Mouse (Mus musculus): ENCODE measurements around the gene Zfp655.
"Not testable (repeated sequence)": the region's sequence is repeated elsewhere in the genome, so short reads cannot be mapped to it uniquely, and the experiment has no call there.

The Zfp655 gene

DNA sequence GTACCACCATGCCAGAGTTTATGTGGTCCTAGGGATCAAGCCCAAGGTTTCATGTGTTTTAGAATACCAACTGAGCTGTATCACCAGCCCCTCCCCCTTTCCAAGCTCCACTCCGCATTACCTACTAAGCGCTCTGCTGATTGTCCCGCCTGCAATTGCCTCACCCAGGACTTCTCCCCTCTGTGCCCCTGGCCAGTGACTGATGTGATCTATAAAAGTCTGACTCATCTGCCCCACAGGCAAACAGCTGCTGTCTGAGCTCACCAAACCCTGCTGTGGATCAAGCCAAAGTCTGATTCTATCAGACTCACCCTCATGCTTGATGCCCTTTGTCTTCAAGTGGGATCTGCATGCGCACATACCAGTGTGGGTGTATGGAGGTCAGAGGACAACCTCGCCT lies 8.7 kb upstream of the Zfp655 start:
- no peak for DNase-seq (ENCODE audit: low read depth)

DNA sequence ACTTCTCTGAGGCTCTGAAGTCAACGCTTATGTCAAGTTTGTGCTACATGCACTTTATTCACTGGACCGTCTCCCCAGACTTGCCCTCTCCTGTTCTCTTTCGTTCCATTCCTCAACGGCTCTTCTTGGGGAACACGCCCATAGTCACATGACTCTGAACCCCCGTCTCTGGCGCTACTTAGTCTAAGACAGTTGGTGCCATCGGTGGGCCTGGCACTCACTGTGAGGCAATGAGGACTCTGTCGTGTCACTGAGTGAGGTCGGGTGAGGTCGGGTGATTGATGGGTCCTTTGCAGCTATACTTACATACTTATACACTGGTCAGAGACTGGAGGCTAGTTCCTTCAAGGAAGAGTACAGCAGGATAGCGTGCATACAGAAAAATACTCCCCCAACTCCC lies 8.1 kb upstream of the Zfp655 start:
- no peak for DNase-seq (ENCODE audit: low read depth)

DNA sequence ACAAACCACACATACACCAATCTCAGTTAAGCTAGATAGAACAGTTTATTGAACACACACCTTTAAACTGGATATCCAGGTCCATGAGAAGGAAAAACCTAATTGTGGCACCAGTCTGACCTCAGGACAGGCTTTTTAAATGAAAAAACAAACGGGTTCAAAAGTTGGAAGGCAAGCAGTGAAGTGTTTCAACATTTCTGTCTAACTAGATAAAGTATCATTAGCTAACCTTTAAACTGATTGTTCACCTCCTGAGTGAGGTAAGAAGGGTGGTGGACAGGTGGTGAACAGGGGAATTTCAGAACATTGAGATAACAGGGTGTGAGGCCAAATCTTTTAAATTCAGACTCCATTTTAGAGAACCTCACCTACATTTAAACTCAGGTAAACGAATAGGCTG lies 5.1 kb upstream of the Zfp655 start:
- no peak for DNase-seq (ENCODE audit: low read depth)

DNA sequence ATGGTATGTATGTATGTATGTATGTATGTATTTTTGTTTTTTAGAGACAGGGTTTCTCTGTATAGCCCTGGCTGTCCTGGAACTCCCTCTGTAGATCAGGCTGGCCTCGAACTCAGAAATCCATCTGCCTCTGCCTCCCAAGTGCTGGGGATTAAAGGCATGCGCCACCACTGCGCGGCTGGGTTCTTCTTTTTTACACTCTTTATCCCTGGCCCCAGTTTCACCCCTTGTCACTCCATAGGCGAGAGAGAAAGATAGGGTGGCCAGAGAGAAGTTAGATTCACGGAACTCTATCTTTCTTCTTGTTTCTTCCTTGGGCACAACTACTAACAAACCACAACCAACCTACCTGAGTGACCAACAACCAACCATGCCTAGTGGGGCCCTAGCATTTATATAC lies 2.2 kb upstream of the Zfp655 start:
- not testable (repeated sequence) for DNase-seq (ENCODE audit: low read depth)

DNA sequence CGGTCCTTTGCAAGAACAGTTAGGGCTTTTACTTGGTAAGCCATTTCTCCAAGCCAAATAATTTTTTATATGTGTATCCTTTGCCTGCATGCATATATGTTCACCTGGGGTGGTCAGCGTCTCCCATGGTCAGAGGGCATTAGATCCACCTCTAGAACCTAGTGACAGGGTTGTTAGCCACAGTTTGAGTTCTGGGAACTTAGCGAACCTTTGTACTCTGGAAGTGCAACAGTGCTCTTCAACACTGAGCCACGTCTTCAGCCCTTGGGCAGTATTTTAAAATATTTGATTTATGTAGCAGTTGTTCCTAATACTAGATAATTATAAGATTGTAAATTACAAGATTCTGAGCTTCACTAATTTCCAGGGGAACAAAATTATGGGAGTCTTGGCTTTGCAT lies 874 bp upstream of the Zfp655 start:
- DNase-seq (ENCODE audit: low read depth) = no peak

DNA sequence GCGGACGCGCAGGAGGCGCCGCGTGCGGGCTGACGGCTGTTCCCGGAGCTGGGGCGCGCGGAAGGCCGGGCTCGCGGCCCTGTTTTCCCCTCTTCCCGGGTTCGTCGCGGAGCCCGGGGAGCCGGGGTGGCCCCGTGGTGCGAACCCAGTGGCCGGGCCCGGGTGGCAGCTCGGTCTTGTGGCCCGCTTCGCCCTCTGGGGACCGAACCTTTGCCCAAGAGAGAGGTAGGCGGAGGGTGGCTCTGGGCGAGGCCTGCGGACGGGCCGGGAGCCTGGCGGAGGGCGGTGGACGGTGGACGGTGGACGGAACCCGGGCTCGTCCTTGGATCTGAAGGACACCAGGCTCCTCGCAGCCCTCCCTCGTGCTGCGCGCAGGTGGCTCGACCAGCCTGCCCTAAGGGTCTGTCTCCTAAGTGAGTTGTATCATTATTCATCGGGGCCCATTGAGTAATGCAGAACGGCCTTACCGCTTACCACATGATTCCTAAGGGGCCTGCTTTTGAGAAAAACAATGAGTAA lies 437 bp downstream of the Zfp655 start:
- DNase-seq (ENCODE audit: low read depth) = no peak

DNA sequence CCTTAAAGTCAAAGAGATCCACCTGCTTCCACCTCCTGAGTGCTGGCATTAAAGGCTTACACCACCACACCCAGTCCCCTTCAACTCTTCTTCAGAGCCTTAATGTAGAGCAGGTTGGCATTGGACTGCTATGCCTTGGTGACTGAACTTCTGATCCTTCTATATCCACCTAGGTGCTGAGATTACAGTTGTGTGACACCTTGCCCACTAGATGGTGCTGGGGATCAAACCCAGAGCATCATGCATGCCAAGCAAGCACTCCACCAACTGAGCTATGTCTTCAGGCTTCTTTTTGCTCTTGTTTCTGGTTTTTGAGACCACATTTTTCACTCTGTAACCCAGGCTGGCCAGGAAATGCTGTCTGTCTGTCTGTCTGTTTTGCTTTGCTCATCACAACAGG lies 3.1 kb downstream of the Zfp655 start:
- peak; percentile 64 for DNase-seq (ENCODE audit: low read depth)

DNA sequence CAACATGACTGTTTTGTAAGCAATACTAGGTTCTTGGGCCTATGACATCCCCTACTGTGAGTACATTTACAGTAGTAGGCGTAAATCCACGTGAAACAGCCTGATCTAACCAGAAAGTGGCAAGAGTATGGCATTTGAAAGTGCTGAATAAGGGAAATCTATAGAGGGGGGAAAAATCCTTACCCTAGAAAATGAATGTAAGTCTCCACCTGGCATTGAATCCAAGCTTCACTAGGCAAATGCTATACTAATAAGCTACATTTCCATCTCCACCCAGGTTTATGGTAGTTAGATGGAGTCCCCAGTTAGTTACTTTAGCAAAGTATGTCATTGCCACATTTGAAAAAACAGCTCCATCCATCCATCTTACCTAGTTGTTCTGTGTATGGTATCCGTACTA lies 18.0 kb downstream of the Zfp655 start:
- DNase-seq (ENCODE audit: low read depth) = no peak

DNA sequence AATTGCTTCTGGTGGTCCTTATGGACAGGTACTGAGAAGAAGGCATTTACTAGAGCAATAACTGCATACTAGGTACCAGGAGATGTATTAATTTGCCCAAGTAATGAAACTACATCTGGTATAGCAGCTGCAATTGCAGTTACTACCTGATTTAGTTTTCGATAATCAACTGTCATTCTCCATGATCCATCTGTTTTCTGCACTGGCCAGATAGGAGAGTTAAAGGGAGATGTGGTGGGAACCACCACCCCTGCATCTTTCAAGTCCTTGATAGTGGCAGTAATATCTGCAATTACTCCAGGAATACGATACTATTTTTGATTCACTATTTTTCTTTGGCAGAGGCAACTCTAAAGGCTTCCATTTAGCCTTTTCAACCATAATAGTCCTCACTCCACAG lies 42.1 kb downstream of the Zfp655 start:
- not testable (repeated sequence) for DNase-seq (ENCODE audit: low read depth)

DNA sequence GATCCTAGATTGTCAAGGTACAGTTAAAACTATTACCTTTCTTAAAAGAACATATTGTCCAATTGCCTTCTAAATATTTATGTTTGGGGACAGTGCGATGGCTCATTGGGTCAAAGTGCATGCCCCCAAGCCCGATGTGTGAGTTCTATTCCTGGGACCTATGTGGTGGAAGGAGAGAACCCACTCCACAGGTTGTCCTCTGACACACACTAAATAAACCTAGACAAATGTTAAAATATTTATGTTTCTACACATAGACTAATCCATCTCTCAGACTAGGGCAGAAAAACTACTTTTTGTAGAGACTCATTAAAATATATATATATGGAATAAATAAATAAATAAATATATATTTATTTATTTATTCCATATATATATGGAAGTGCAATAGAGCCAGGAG lies 48.4 kb downstream of the Zfp655 start:
- no peak for DNase-seq (ENCODE audit: low read depth)

DNA sequence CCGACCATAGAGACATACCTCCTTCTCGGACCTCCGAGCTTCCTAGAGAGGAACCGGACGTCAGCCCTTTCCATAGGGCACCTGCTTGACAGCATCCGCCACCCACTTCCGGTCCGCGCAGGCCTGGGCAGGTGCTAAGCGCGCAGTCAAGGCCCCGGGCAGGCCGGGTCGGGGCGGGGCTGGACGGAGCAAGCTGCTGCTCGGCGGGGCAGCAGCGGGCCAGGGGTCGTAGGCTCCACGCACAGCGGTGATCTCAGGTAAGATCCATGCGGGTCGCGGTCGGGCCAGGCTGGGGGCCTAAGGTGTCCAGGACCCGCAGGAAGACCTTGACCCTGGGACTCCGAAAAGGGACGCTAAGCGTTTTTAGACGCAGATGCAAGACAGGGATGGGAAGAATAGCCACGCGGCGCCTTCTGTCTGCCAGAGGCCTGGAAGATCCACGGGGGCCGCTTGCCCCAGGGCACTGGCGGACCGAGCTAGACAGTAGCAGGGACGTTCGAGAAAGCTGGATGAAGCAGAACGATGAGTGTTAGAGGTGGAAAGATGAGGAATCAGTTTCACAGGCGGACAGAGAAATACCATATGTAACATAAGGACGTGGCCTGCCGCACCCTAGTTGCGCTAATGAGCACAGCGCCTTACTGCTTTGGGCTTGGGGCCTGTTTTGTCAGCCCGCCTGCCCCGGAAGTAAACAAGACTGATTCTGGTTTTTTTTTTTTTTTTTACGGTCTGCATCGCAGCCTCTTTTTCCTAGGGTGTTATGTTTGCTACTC lies 49.0 kb downstream of the Zfp655 start, which contains the start of gene Zscan25:
Zscan25 (plus strand) TSS at position 130 of the 773 bp plus-strand sequence.
- DNase-seq (ENCODE audit: low read depth) = peak; percentile 87

DNA sequence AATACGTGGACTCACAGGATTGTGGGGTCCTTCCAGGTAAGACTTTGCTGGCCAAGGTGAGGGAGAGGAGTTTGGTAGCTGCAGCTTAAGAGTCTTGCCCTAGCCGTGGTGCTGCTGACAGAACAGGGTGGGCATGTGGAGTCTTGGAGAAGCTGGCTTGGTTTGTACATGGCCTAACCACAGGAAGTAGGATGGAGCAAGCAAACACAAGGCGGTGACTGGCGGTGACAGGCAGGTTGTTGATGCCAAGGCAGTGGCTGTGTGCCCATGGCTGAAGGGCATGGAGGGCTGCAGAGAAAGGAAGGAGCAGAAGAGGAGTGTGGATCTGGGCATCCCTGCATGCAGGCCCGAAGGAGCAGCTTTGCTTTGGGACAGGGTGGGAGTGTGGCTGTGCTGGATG lies 56.9 kb downstream of the Zfp655 start:
- DNase-seq (ENCODE audit: low read depth) = no peak

DNA sequence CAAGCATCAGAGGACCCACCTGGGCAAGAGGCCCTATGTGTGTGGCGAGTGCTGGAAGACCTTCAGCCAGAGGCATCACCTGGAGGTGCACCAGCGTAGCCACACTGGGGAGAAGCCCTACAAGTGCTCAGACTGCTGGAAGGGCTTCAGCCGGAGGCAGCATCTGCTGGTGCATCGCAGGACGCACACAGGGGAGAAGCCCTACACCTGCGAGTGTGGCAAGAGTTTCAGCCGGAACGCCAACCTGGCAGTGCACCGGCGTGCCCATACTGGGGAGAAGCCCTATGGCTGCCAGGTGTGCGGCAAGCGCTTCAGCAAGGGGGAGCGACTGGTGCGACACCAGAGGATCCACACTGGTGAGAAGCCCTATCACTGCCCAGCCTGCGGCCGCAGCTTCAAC lies 59.2 kb downstream of the Zfp655 start:
- no peak for DNase-seq (ENCODE audit: low read depth)

DNA sequence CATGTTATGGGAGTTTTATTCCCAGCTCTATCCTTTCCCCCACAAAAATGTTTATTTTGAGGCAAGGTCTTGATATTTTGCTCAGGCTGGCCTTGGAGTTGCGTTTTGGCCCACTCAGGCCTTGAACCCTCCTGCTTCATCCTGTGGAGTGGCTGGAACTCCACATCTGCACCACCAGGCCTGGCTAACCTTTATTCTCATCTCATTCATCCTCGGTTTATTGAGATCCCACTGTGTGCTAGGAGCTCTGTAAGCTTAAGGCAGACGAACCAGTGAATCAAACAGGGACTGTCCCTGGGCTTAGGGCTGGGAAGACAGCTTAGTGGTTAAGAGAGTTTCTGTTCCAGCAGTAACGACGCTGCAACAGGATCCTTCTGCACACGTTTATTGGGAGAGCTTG lies 60.9 kb downstream of the Zfp655 start:
- DNase-seq (ENCODE audit: low read depth) = no peak
